Mouse (Mus musculus) central nervous system, embryonic 18 days (tissue): ENCODE measurements around the gene Vmn1r69. TPM values are rescaled to one million over a fixed set of nuclear protein-coding genes. Genes with fewer than 3 reads are reported as not detected.

Source experiments
- polyA plus RNA-seq: library from polyadenylated mRNA; depleted of rRNA; stranded (reverse); fragments of >200 nt; gene quantifications from 2 replicates; pipeline ENCODE4 v1.2.3, GENCODE M21; 2012; rRNA removed

Gene Vmn1r69
- polyA plus RNA-seq = not detected in 2 replicates

DNA sequence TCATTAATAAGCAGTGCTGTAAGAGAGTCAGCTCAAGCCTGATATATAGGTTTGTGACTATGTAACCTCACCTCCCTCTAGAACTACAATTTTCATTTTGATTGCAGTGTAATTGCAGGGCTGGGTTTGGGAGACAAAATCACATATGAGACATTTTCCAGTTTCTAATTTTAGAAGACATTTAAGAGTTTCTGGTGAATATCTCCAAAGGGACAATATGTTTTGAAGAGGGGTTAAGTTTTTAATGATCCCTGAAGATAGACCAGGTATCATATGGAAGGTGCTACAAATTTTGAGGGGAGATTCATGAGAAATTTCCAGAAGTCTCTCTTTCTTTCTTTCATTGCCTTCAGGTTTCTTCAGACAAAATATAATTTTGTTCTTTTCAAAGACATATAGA lies at the start of gene Vmn1r69:
Gene Vmn1r69 (minus strand): TSS at position 101 of the 400 bp plus-strand sequence.

DNA sequence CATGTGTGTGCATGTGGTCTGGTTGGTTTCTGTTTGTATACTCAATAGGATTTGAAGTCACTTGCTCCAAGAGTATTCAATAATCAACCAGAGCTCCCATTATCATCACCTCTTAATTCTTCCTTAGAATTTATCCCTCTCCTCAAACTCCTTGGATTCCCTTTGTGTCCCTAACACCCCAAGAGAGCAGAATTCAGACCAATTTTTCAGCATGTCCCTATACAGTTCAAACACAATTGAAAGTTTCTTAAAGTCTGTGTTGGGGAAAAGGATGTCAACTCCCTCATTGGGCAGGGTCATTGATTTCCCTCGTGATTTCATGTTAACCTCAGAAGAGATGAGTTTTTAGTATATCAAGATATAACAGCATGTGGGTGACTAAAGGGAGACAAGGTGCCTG lies 17.8 kb upstream of the Vmn1r69 start, which contains the start of gene Vmn1r70:
Gene Vmn1r70 (plus strand): TSS at position 301 of the 400 bp plus-strand sequence.

DNA sequence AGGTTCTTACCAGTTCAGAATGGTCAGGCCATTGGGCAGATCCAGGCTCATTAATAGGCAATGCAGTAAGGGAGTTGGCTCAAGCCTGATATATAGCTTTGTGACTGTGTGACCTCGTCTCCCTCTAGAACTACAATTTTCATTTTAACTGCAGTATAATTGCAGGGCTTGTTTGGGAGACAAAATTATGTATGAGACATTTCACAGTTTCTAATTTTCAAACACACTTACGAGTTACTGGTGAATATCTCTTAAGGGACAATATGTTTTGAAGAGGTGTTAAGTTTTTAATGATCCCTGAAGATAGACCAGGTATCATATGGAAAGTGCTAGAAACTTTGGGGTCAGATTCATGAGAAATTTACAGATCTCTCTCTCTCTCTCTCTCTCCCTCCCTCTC lies 55.1 kb downstream of the Vmn1r69 start, which contains the start of gene Vmn1r68:
Gene Vmn1r68 (minus strand): TSS at position 101 of the 400 bp plus-strand sequence.

Other genes starting within 250 kb of the Vmn1r69 start
- not detected in 2 replicates for gene Vmn1r67, start 170.3 kb downstream of the Vmn1r69 start, polyA plus RNA-seq
- gene Zik1, start 118.3 kb downstream of the Vmn1r69 start, polyA plus RNA-seq = 25.1 and 25.5 TPM in 2 replicates
- gene Vmn1r68, start 55.2 kb downstream of the Vmn1r69 start, polyA plus RNA-seq = not detected in 2 replicates
- not detected in 2 replicates for gene Vmn1r70, start 17.9 kb upstream of the Vmn1r69 start, polyA plus RNA-seq
- gene Nlrp4b, start 74.1 kb upstream of the Vmn1r69 start, polyA plus RNA-seq = not detected in 2 replicates
- not detected in 2 replicates for gene Vmn1r71, start 140.7 kb upstream of the Vmn1r69 start, polyA plus RNA-seq